Mouse (Mus musculus): Measurements from ENCODE around the gene Rtbdn. TPM values are rescaled to one million over a fixed set of nuclear protein-coding genes. Genes with fewer than 3 reads are reported as not detected.

Rtbdn gene
- polyA plus RNA-seq, 1 experiment: not detected

- no peak overlapping the region for H3K4me3 ChIP-seq (ENCODE audit: extremely low read depth, insufficient read depth, insufficient read length)
- no peak for TF ChIP-seq CTCF (IDR thresholded peaks at IDR 0.05; ENCODE audit: extremely low read depth, insufficient read depth, insufficient read length, insufficient replicate concordance)
- no peak for TF ChIP-seq POLR2A (IDR thresholded peaks at IDR 0.05; ENCODE audit: low read depth, low read length)
- 96% methylated on average over 5 of the region's 5 CpGs for WGBS
- DNase-seq (ENCODE audit: low read depth in 1 of 2, low spot score in 2 of 2): no peak
- no peaks in the 10 kb centered on the region for H3K27me3 ChIP-seq (ENCODE audit: control insufficient read depth, insufficient read depth, low read length)
- no peak overlapping the region for H3K27ac ChIP-seq (ENCODE audit: insufficient read depth, low read length)
- H3K4me1 ChIP-seq (ENCODE audit: control insufficient read depth, insufficient read depth, insufficient read length): peaks cover 2% of the 10 kb centered on the region; the same call in 1 of the 2 replicates
- no peaks in the 10 kb centered on the region for H3K36me3 ChIP-seq (ENCODE audit: control insufficient read depth, insufficient read depth, low read length)
Observed at GRCm38 (mm10) chr8:84996978-84997377, 50.2 kb downstream of the Rtbdn start.

DNA sequence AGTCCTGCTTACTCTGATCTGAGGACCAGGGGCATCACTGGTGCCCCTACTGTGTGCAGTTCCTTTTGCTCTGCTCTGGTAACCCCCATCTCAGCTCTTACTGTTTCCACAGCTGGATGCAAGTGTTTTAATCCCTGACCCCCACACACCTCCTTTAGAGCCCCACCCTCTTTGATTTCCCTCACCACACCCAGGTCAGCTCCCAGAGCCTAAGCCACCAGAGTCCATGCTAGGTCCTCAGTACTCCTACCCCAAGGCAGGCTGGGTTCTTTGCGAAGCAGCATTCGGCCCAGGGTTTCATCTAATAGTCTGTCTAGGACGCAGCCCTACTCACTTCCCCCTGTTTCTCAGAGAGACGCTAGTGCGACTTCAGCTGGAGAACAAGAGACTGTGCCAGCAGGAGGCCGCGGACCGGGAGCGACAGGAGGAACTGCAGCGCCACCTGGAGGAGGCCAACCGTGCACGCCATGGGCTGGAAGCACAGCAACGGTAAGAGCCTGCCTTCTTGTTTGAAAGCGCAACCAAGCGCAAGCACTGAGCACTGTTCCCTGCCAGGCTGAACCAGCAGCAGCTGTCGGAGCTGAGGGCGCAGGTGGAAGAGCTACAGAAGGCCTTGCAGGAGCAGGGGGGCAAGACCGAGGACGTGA lies 51.0 kb downstream of the Rtbdn start:
- Histone ChIP-seq H3K27me3 (ENCODE audit: control insufficient read depth, insufficient read depth, low read length) (no peaks in the 10 kb centered on the region), H3K4me1 (ENCODE audit: control insufficient read depth, insufficient read depth, insufficient read length) (peaks cover 2% of the 10 kb centered on the region; the same call in 1 of the 2 replicates), H3K36me3 (ENCODE audit: control insufficient read depth, insufficient read depth, low read length) (no peaks in the 10 kb centered on the region), H3K27ac (ENCODE audit: insufficient read depth, low read length) (no peak overlapping the region), H3K4me3 (ENCODE audit: extremely low read depth, insufficient read depth, insufficient read length) (no peak overlapping the region)
- 3% methylated on average over 19 of the region's 19 CpGs for WGBS
- TF ChIP-seq POLR2A (IDR thresholded peaks at IDR 0.05; ENCODE audit: low read depth, low read length): no peak
- peak; percentile 100 for TF ChIP-seq CTCF (IDR thresholded peaks at IDR 0.05; ENCODE audit: extremely low read depth, insufficient read depth, insufficient read length, insufficient replicate concordance)
- DNase-seq (ENCODE audit: low read depth in 1 of 2, low spot score in 2 of 2): peak; percentile 80 to 91

Other genes with a start within 250 kb of the Rtbdn start
- 90.0 and 115 TPM in 2 replicates for gene Lyl1, start 245.5 kb upstream of the Rtbdn start, polyA plus RNA-seq (2012; rRNA removed)
- gene G430095P16Rik, start 224.0 kb upstream of the Rtbdn start, polyA plus RNA-seq (2012; rRNA removed): 4.5 TPM in 2 replicates
- gene Nfix, start 146.6 kb upstream of the Rtbdn start, polyA plus RNA-seq (2012; rRNA removed): 13.7 and 17.1 TPM in 2 replicates
- 1.6 and 1.8 TPM in 2 replicates for gene Dand5, start 124.2 kb upstream of the Rtbdn start, polyA plus RNA-seq (2012; rRNA removed)
- gene Gadd45gip1, start 115.5 kb upstream of the Rtbdn start, polyA plus RNA-seq (2012; rRNA removed): 20.3 and 61.4 TPM in 2 replicates
- gene Rad23a, start 106.3 kb upstream of the Rtbdn start, polyA plus RNA-seq (2012; rRNA removed): 125 and 162 TPM in 2 replicates
- gene Calr, start 100.1 kb upstream of the Rtbdn start, polyA plus RNA-seq (2012; rRNA removed): 112 and 116 TPM in 2 replicates
- 50.3 and 55.0 TPM in 2 replicates for gene Farsa, start 90.0 kb upstream of the Rtbdn start, polyA plus RNA-seq (2012; rRNA removed)
- 1.8 and 2.0 TPM in 2 replicates for gene Syce2, start 74.9 kb upstream of the Rtbdn start, polyA plus RNA-seq (2012; rRNA removed)
- gene Gcdh, start 53.1 kb upstream of the Rtbdn start, polyA plus RNA-seq (2012; rRNA removed): 44.2 and 48.3 TPM in 2 replicates
- gene Klf1, start 45.1 kb upstream of the Rtbdn start, polyA plus RNA-seq (2012; rRNA removed): 46.5 and 70.0 TPM in 2 replicates
- gene Dnase2a, start 38.4 kb upstream of the Rtbdn start, polyA plus RNA-seq (2012; rRNA removed): 43.4 and 44.9 TPM in 2 replicates
- gene Mast1, start 9.6 kb upstream of the Rtbdn start, polyA plus RNA-seq (2012; rRNA removed): 0.70 and 0.74 TPM in 2 replicates
- not detected in 2 replicates for gene Gm49661, start 22.4 kb downstream of the Rtbdn start, polyA plus RNA-seq (2012; rRNA removed)
- gene Prdx2, start 22.6 kb downstream of the Rtbdn start, polyA plus RNA-seq (2012; rRNA removed): 149 and 164 TPM in 2 replicates
- gene Rnaseh2a, start 22.8 kb downstream of the Rtbdn start, polyA plus RNA-seq (2012; rRNA removed): 34.2 and 35.6 TPM in 2 replicates
- 89.2 and 154 TPM in 2 replicates for gene Junb, start 31.7 kb downstream of the Rtbdn start, polyA plus RNA-seq (2012; rRNA removed)
- 3.6 and 3.9 TPM in 2 replicates for gene Hook2, start 43.6 kb downstream of the Rtbdn start, polyA plus RNA-seq (2012; rRNA removed)
- not detected in 2 replicates for gene Best2, start 67.5 kb downstream of the Rtbdn start, polyA plus RNA-seq (2012; rRNA removed)
- gene Asna1, start 78.3 kb downstream of the Rtbdn start, polyA plus RNA-seq (2012; rRNA removed): 71.6 and 72.0 TPM in 2 replicates
- gene Trir, start 79.8 kb downstream of the Rtbdn start, polyA plus RNA-seq (2012; rRNA removed): 87.8 and 137 TPM in 2 replicates
- 40.0 and 47.5 TPM in 2 replicates for gene Tnpo2, start 89.9 kb downstream of the Rtbdn start, polyA plus RNA-seq (2012; rRNA removed)
- 18.8 and 22.5 TPM in 2 replicates for gene Fbxw9, start 113.1 kb downstream of the Rtbdn start, polyA plus RNA-seq (2012; rRNA removed)
- 0.48 and 1.4 TPM in 2 replicates for gene Gm5741, start 121.0 kb downstream of the Rtbdn start, polyA plus RNA-seq (2012; rRNA removed)
- 40.6 and 84.9 TPM in 2 replicates for gene Dhps, start 124.8 kb downstream of the Rtbdn start, polyA plus RNA-seq (2012; rRNA removed)
- 68.5 and 73.6 TPM in 2 replicates for gene Wdr83os, start 133.7 kb downstream of the Rtbdn start, polyA plus RNA-seq (2012; rRNA removed)
- gene Wdr83, start 134.3 kb downstream of the Rtbdn start, polyA plus RNA-seq (2012; rRNA removed): 20.6 and 26.3 TPM in 2 replicates
- 163 and 165 TPM in 2 replicates for gene Man2b1, start 136.3 kb downstream of the Rtbdn start, polyA plus RNA-seq (2012; rRNA removed)
- gene Zfp791, start 176.1 kb downstream of the Rtbdn start, polyA plus RNA-seq (2012; rRNA removed): 0.05 and 0.11 TPM in 2 replicates
- 0.04 TPM in 1 of 2 replicates, not detected in the other for gene Cks1brt, start 204.9 kb downstream of the Rtbdn start, polyA plus RNA-seq (2012; rRNA removed)

Measured in spleen, adult 2 months (tissue).